Mouse (Mus musculus) olfactory bulb, adult 2 months (tissue): ENCODE measurements around the gene Ccr7.

Source experiments
- CTCF ChIP-seq: fragments of 200-500 bp; IDR thresholded peaks from 2 replicates; pipeline ENCODE4 v1.5.1; 2012; ENCODE audit warnings: low read depth, mild to moderate bottlenecking, low read length, moderate library complexity; ENCODE audit not compliant: insufficient read depth
- POLR2A ChIP-seq: fragments of 200-500 bp; IDR thresholded peaks from 2 replicates; pipeline ENCODE4 v1.6.1; 2012; ENCODE audit warnings: mild to moderate bottlenecking, low read depth, low read length, moderate library complexity; ENCODE audit not compliant: insufficient read depth

- TF ChIP-seq CTCF: no peak
- no peak for TF ChIP-seq POLR2A
These were observed at the start of gene Ccr7 for GRCm38 (mm10) chr11:99154987-99155641.
